Mouse (Mus musculus): ENCODE measurements around the gene Znhit1. TPM values are rescaled to one million over a fixed set of nuclear protein-coding genes. Genes with fewer than 3 reads are reported as not detected.

Znhit1 gene
- total RNA-seq (2014; fragmentation: Nextera tagmentation) (99.5 and 121 TPM in 2 replicates), total RNA-seq (2017) (49.7 and 80.0 TPM in 2 replicates)

GRCm38 (mm10) chr5:136987934-136988271 lies at the start of gene Znhit1:
Gene Znhit1, minus strand, starts transcription at chr5:136988021.
- ATAC-seq (replicated peaks; ENCODE audit: poor library complexity, severe bottlenecking): 0 out of 2 replicates have a peak, but pooled peaks have one; percentile 5

GRCm38 (mm10) chr5:137036211-137036610 lies 48.4 kb upstream of the Znhit1 start:
- no peak for ATAC-seq (replicated peaks; ENCODE audit: poor library complexity, severe bottlenecking)

DNA sequence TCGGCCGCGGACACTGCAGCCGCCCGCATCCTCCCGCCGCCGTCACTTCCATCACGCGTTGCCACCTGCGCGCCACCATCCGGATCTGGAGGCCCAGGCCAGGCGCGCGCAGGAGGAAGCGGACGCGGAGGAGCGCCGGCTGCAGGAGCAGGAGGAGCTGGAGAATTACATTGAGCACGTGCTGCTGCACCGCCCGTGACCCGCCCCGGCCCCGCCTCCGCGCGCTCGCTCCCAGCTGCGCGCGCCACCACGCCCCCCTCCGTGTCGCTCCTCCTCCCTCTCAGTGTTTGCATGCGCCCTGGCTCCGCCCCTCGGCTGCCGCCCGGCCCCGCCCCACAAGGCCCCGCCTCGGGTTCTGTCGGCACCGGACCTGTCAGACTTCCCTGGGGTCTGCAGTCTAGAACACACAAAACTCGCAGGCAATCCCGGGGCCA lies 44.8 kb upstream of the Znhit1 start:
- peak; percentile 66 for ATAC-seq (replicated peaks; ENCODE audit: poor library complexity, severe bottlenecking)

DNA sequence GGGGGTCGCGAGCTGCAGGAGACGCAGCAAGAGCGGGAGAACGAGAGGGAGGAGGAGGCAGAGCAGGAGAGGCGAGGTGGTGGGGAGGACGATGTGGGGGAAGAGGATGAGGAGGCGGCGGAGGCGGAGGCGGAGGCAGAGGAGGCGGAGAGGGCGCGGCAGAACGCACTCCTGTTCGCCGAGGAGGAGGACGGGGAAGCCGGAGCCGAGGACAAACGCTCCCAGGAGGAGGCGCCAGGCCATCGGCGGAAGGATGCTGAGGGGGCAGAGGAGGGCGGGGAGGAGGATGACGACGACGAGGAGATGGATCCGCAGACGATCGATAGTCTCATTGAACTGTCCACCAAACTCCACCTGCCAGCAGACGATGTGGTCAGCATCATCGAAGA lies 44.2 kb upstream of the Znhit1 start:
- ATAC-seq (replicated peaks; ENCODE audit: poor library complexity, severe bottlenecking): no peak

GRCm38 (mm10) chr5:137031076-137032032 lies 43.5 kb upstream of the Znhit1 start:
- ATAC-seq (replicated peaks; ENCODE audit: poor library complexity, severe bottlenecking): no peak

DNA sequence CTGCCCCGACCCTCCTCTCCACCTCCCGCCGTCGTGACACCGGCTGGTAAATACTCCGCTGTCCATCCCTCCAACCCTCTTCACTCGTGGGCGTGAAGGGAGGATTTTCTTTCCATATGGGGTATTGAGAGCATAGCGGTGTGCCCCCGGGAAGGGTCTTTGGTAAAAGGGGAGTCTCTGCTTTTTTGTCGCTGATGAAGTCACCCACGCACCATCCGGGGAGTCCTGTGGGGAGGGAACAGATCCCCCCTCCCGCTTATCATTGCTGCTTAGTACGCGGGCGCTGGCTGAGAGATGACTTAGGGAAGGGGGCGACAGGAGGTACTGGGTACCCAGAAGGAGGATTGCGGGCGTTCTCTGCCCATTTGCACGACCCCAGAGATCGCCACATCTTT lies 42.6 kb upstream of the Znhit1 start:
- no peak for ATAC-seq (replicated peaks; ENCODE audit: poor library complexity, severe bottlenecking)

- peak; percentile 75 for ATAC-seq (replicated peaks; ENCODE audit: poor library complexity, severe bottlenecking)
These were observed 42.0 kb upstream of the Znhit1 start for GRCm38 (mm10) chr5:137029643-137030415.

DNA sequence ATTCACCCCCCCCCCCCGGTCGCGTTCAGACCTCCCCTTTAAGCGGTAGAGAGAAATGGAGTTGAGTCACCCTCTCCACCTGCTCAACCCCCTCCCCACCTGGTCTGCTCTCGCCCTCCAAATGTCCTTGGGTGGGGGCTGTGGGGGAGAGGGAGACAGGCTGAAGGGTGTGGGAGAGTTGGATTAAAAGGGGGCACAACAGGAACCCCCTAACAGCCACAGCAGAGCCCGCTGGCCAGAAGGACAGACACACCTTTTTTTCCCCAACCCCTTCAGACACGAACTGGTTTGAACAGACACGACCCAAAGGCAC lies 41.4 kb upstream of the Znhit1 start:
- ATAC-seq (replicated peaks; ENCODE audit: poor library complexity, severe bottlenecking): no peak

DNA sequence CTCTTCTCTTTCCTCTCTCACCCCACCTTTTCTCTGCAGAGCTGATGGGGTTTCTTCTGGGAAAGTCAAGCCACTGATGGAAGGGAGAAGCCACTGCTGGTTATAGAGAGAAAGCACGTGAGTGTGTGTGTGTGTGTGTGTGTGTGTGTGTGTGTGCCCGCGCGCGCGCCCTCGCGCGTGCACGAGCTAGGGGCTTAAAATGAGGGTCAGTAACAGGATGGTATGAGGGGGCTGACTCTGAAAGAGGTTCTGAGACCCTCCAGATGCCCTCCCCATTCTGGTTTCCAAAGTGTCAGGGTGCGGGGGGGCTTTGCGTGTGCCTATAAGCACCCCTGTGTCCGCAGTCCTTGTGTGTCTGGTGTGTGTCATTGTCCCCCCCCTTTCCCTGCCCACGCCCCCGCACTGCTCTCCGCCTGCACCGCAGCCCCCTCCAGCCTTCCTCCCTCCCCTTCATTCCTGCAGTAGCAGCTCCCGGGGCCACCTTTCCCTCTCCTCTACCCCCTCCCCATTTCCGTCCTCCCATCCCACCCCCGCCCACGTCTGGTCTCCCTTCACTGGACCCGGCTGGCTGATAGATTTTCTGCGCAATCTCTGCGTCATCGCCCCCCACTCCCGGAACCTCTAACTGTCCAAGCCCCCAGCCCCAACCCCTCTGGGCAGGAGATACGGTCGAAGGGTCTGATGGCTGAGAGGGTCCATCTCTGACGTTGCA lies 40.9 kb upstream of the Znhit1 start:
- no peak for ATAC-seq (replicated peaks; ENCODE audit: poor library complexity, severe bottlenecking)

DNA sequence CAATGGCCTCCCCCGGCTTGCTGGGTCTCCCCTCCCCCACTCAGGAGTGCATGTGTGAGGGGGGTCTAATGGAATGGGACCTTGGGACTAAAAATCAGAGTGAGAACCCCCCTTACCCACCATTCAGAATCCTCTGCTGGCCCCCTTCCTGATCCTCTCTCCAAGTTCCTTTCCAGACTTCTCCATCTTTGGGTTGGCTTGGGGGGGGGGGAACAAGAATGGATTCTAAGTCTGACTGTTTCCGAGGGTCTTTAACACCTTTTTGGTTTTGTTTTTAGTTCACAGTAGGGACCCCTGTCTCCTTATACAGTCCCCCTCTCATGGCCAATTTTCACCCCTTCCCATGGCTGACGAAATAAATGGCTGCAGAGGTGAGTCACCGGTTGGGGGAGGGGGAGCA lies 38.3 kb upstream of the Znhit1 start, which contains the start of gene Vgf:
Vgf (plus strand) TSS at position 301 of the 400 bp plus-strand sequence.
- ATAC-seq (replicated peaks; ENCODE audit: poor library complexity, severe bottlenecking): no peak

GRCm38 (mm10) chr5:137025132-137025531 lies 37.3 kb upstream of the Znhit1 start:
- ATAC-seq (replicated peaks; ENCODE audit: poor library complexity, severe bottlenecking): peak; percentile 72

GRCm38 (mm10) chr5:137024318-137024717 lies 36.5 kb upstream of the Znhit1 start:
- no peak for ATAC-seq (replicated peaks; ENCODE audit: poor library complexity, severe bottlenecking)

- no peak for ATAC-seq (replicated peaks; ENCODE audit: poor library complexity, severe bottlenecking)
These were observed 28.1 kb upstream of the Znhit1 start for GRCm38 (mm10) chr5:137015913-137016312.

DNA sequence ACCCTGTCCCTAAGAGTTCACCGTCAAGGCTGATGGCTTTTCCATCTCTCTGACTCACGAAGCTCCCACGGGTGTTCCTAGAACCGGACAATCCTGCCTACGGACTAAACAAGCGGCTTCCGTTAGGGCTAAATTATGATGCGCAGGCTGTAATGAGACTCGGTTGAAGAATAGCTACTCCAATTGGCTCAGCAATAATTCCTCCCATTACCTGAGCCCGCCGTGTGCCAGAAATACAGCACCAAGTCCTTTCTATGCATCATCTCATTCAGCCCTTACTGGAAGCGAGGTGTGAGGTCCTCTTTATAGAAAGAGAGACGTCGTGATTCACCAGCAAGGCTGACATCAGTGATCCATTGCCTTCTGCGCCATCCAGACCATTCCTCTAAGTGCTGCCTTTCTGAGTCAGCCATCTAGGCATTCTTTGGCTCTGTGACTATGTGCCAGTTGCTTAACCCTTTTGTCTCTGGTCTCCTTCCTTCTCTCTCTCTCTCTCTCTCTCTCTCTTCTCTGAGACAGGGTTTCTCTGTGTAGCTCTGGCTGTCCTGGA lies 24.7 kb upstream of the Znhit1 start:
- no peak for ATAC-seq (replicated peaks; ENCODE audit: poor library complexity, severe bottlenecking)

GRCm38 (mm10) chr5:137009988-137010387 lies 22.2 kb upstream of the Znhit1 start:
- ATAC-seq (replicated peaks; ENCODE audit: poor library complexity, severe bottlenecking): peak; percentile 33; the same call in 1 of the 2 replicates

DNA sequence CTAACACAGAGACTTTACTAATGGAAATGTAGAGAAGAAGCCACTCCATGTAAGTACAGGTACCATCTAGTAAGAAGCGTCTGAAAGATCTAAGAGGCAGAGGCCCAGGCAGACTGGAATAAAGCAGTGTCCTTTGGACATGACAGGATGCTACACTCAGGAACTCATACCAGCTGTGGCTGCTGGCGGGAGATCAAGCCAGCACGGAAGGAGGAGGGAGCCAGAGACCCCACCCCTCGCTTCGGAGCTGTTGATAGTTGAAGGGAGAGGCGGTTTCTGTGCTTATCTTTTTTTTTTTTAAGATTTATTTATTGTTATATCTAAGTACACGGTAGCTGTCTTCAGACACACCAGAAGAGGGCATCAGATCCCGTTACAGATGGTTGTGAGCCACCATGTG lies 19.5 kb upstream of the Znhit1 start:
- no peak for ATAC-seq (replicated peaks; ENCODE audit: poor library complexity, severe bottlenecking)

DNA sequence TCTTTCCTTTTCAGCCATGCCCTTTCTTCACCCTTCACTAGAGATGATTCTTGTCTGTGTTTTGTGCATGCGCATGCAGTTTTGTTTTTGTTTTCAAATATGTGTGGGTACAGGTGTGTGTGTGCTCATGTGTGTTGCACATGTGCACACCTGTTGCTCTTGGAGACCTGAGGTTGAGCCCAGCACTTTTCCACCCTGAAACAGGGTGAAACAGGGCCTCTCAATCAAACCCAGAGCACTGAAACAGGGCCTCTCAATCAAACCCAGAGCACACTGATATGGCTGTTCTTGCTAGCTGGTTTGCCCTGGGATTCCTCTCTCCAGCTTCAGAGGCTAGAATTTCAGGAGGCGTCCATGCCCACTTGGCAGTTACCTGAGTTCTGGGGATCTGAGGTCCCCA lies 12.8 kb upstream of the Znhit1 start:
- ATAC-seq (replicated peaks; ENCODE audit: poor library complexity, severe bottlenecking): no peak

DNA sequence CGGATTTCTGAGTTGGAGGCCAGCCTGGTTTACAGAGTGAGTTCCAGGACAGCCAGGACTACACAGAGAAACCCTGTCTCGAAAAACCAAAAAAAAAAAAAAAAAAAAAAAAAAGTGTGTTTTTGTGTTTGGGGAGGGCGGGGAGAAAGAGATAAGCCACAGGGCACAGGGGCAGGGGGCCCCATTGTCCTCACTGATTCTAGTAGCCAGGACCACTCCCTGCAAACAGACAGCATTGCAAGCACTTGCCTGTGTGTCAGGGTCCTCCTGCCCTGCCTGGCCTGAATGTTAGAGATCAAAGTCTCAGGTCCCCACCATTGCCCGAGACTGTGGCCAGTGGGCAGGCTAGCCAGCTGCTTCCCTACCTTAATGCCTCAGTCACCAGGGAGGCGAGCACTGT lies 11.6 kb upstream of the Znhit1 start:
- no peak for ATAC-seq (replicated peaks; ENCODE audit: poor library complexity, severe bottlenecking)

- ATAC-seq (replicated peaks; ENCODE audit: poor library complexity, severe bottlenecking): no peak
These were observed 2.0 kb upstream of the Znhit1 start for GRCm38 (mm10) chr5:136989801-136990200.

GRCm38 (mm10) chr5:136988420-136988819 lies 599 bp upstream of the Znhit1 start:
- peak; percentile 18 for ATAC-seq (replicated peaks; ENCODE audit: poor library complexity, severe bottlenecking)

Data from granulocyte monocyte progenitor cell, adult 5-6 weeks (primary cell).